Mouse (Mus musculus): ENCODE data around the gene Zfp592. TPM values are rescaled to one million over a fixed set of nuclear protein-coding genes. Genes with fewer than 3 reads are reported as not detected.
A peak's percentile ranks its signal among the peaks of the same experiment; 100 is the strongest.

The Zfp592 gene
- total RNA-seq, 1 experiment, result 8.2 TPM

- Histone ChIP-seq H3K4me1 (ENCODE audit: control insufficient read depth in 2 of 2, insufficient read depth in 2 of 2, low read length in 2 of 2, poor library complexity in 1 of 2) (no peaks in the 10 kb centered on the region), H3K9ac (ENCODE audit: insufficient read depth, low read depth, low read length, poor library complexity, severe bottlenecking) (no peak overlapping the region), H3K4me3 (ENCODE audit: insufficient read depth in 1 of 2, low read depth in 1 of 2, low read length in 2 of 2, poor library complexity in 1 of 2, severe bottlenecking in 1 of 2) (no peak overlapping the region), H3K9me3 (ENCODE audit: control insufficient read depth, insufficient read depth, low read depth, low read length) (no peaks in the 10 kb centered on the region), H3K27ac (ENCODE audit: insufficient read depth, low read depth, low read length, poor library complexity, severe bottlenecking) (no peak overlapping the region), H3K36me3 (ENCODE audit: control insufficient read depth, insufficient read depth, low read length, poor library complexity, severe bottlenecking) (no peaks in the 10 kb centered on the region)
- DNase-seq (ENCODE audit: low read depth, low spot score), result no peak
- TF ChIP-seq ZNF384 (IDR thresholded peaks at IDR 0.05; ENCODE audit: low read depth, low read length), result no peak
- TF ChIP-seq MAFK (IDR thresholded peaks at IDR 0.05; ENCODE audit: insufficient read depth, low read depth, low read length), result no peak
- TF ChIP-seq ZC3H11A (IDR thresholded peaks at IDR 0.05; ENCODE audit: borderline replicate concordance, low read depth, low read length), result no peak
- TF ChIP-seq CHD2 (IDR thresholded peaks at IDR 0.05; ENCODE audit: low read depth, low read length), result no peak
- no peak for TF ChIP-seq HCFC1 (IDR thresholded peaks at IDR 0.05; ENCODE audit: borderline replicate concordance, insufficient read depth, low read length)
- in situ Hi-C loops (cut with MboI; ENCODE audit: low sequenced_read_pairs in 2 of 2, unreplicated experiment in 2 of 2), result no loop called here
Measured at GRCm38 (mm10) chr7:80954251-80954650, 39.2 kb upstream of the Zfp592 start.

DNA sequence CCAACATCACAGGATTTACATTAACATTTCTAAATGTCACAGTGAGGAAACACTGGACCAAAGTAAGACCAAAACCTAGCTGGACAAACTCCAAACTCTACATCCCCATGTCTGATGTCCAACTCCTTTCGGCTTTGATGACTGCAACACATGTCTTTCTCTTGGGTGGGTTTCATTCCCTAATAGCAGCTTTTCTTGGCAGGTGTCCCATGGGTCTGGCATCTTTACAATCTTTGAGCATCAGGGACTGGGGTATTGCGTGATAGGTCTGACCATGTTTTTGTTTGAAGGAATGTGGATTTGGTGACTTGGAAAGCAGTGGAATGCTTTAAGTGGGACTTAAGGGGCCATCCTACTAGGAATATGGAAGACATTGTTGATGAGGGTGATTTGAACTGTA is 36.6 kb upstream of the Zfp592 start:
- TF ChIP-seq MAFK (IDR thresholded peaks at IDR 0.05; ENCODE audit: insufficient read depth, low read depth, low read length) (no peak), ZC3H11A (IDR thresholded peaks at IDR 0.05; ENCODE audit: borderline replicate concordance, low read depth, low read length) (no peak), CHD2 (IDR thresholded peaks at IDR 0.05; ENCODE audit: low read depth, low read length) (no peak), ZNF384 (IDR thresholded peaks at IDR 0.05; ENCODE audit: low read depth, low read length) (no peak), HCFC1 (IDR thresholded peaks at IDR 0.05; ENCODE audit: borderline replicate concordance, insufficient read depth, low read length) (no peak)
- H3K36me3 ChIP-seq (ENCODE audit: control insufficient read depth, insufficient read depth, low read length, poor library complexity, severe bottlenecking), result no peaks in the 10 kb centered on the region
- H3K9ac ChIP-seq (ENCODE audit: insufficient read depth, low read depth, low read length, poor library complexity, severe bottlenecking), result no peak overlapping the region
- no peak overlapping the region for H3K27ac ChIP-seq (ENCODE audit: insufficient read depth, low read depth, low read length, poor library complexity, severe bottlenecking)
- no peak overlapping the region for H3K4me3 ChIP-seq (ENCODE audit: insufficient read depth in 1 of 2, low read depth in 1 of 2, low read length in 2 of 2, poor library complexity in 1 of 2, severe bottlenecking in 1 of 2)
- in situ Hi-C loops (cut with MboI; ENCODE audit: low sequenced_read_pairs in 2 of 2, unreplicated experiment in 2 of 2), result no loop called here
- no peaks in the 10 kb centered on the region for H3K9me3 ChIP-seq (ENCODE audit: control insufficient read depth, insufficient read depth, low read depth, low read length)
- H3K4me1 ChIP-seq (ENCODE audit: control insufficient read depth in 2 of 2, insufficient read depth in 2 of 2, low read length in 2 of 2, poor library complexity in 1 of 2), result no peaks in the 10 kb centered on the region
- no peak for DNase-seq (ENCODE audit: low read depth, low spot score)

GRCm38 (mm10) chr7:80959003-80959402 is 34.5 kb upstream of the Zfp592 start:
- DNase-seq (ENCODE audit: low read depth, low spot score), result no peak
- Histone ChIP-seq H3K27ac (ENCODE audit: insufficient read depth, low read depth, low read length, poor library complexity, severe bottlenecking) (no peak overlapping the region), H3K4me3 (ENCODE audit: insufficient read depth in 1 of 2, low read depth in 1 of 2, low read length in 2 of 2, poor library complexity in 1 of 2, severe bottlenecking in 1 of 2) (no peak overlapping the region), H3K36me3 (ENCODE audit: control insufficient read depth, insufficient read depth, low read length, poor library complexity, severe bottlenecking) (no peaks in the 10 kb centered on the region), H3K9ac (ENCODE audit: insufficient read depth, low read depth, low read length, poor library complexity, severe bottlenecking) (no peak overlapping the region), H3K9me3 (ENCODE audit: control insufficient read depth, insufficient read depth, low read depth, low read length) (no peaks in the 10 kb centered on the region), H3K4me1 (ENCODE audit: control insufficient read depth in 2 of 2, insufficient read depth in 2 of 2, low read length in 2 of 2, poor library complexity in 1 of 2) (peaks cover 3 to 12% of the 10 kb centered on the region in 2 experiments; a peak in 3 of 4 replicates)
- TF ChIP-seq ZC3H11A (IDR thresholded peaks at IDR 0.05; ENCODE audit: borderline replicate concordance, low read depth, low read length), result no peak
- no peak for TF ChIP-seq MAFK (IDR thresholded peaks at IDR 0.05; ENCODE audit: insufficient read depth, low read depth, low read length)
- no peak for TF ChIP-seq CHD2 (IDR thresholded peaks at IDR 0.05; ENCODE audit: low read depth, low read length)
- no peak for TF ChIP-seq HCFC1 (IDR thresholded peaks at IDR 0.05; ENCODE audit: borderline replicate concordance, insufficient read depth, low read length)
- TF ChIP-seq ZNF384 (IDR thresholded peaks at IDR 0.05; ENCODE audit: low read depth, low read length), result no peak
- in situ Hi-C loops (cut with MboI; ENCODE audit: low sequenced_read_pairs in 2 of 2, unreplicated experiment in 2 of 2), result no loop called here

GRCm38 (mm10) chr7:80962799-80963198 is 30.7 kb upstream of the Zfp592 start:
- no peak for TF ChIP-seq MAFK (IDR thresholded peaks at IDR 0.05; ENCODE audit: insufficient read depth, low read depth, low read length)
- no peak for TF ChIP-seq CHD2 (IDR thresholded peaks at IDR 0.05; ENCODE audit: low read depth, low read length)
- no peak for TF ChIP-seq ZC3H11A (IDR thresholded peaks at IDR 0.05; ENCODE audit: borderline replicate concordance, low read depth, low read length)
- TF ChIP-seq HCFC1 (IDR thresholded peaks at IDR 0.05; ENCODE audit: borderline replicate concordance, insufficient read depth, low read length), result no peak
- no peak for TF ChIP-seq ZNF384 (IDR thresholded peaks at IDR 0.05; ENCODE audit: low read depth, low read length)
- no peaks in the 10 kb centered on the region for H3K36me3 ChIP-seq (ENCODE audit: control insufficient read depth, insufficient read depth, low read length, poor library complexity, severe bottlenecking)
- in situ Hi-C loops (cut with MboI; ENCODE audit: low sequenced_read_pairs in 2 of 2, unreplicated experiment in 2 of 2), result no loop called here

DNA sequence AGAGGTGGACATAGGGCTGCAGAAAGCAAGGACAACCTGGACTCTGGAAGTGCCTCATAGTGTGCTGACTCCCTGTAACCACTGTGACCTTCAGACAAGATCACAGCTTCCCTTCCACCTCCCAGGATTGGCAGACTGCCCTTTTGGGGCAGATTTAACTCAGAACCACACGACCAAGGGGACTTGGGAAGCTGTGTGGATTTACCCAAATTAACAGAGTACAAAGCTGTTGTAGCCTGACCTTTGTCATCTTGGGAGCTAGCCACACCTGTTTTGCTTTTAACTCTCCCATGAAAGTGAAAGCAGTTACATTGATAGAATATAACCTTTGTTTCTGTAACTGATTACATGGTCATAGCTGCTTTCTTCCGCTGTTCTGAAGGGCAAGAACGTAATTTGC is 22.6 kb upstream of the Zfp592 start:
- no peak overlapping the region for H3K9ac ChIP-seq (ENCODE audit: insufficient read depth, low read depth, low read length, poor library complexity, severe bottlenecking)
- TF ChIP-seq ZC3H11A (IDR thresholded peaks at IDR 0.05; ENCODE audit: borderline replicate concordance, low read depth, low read length) (no peak), ZNF384 (IDR thresholded peaks at IDR 0.05; ENCODE audit: low read depth, low read length) (no peak), HCFC1 (IDR thresholded peaks at IDR 0.05; ENCODE audit: borderline replicate concordance, insufficient read depth, low read length) (no peak), MAFK (IDR thresholded peaks at IDR 0.05; ENCODE audit: insufficient read depth, low read depth, low read length) (no peak), CHD2 (IDR thresholded peaks at IDR 0.05; ENCODE audit: low read depth, low read length) (no peak)
- H3K4me1 ChIP-seq (ENCODE audit: control insufficient read depth in 2 of 2, insufficient read depth in 2 of 2, low read length in 2 of 2, poor library complexity in 1 of 2), result no peaks in the 10 kb centered on the region
- H3K36me3 ChIP-seq (ENCODE audit: control insufficient read depth, insufficient read depth, low read length, poor library complexity, severe bottlenecking), result no peaks in the 10 kb centered on the region
- H3K9me3 ChIP-seq (ENCODE audit: control insufficient read depth, insufficient read depth, low read depth, low read length), result no peaks in the 10 kb centered on the region
- H3K27ac ChIP-seq (ENCODE audit: insufficient read depth, low read depth, low read length, poor library complexity, severe bottlenecking), result no peak overlapping the region
- in situ Hi-C loops (cut with MboI; ENCODE audit: low sequenced_read_pairs in 2 of 2, unreplicated experiment in 2 of 2), result no loop called here
- DNase-seq (ENCODE audit: low read depth, low spot score), result no peak
- H3K4me3 ChIP-seq (ENCODE audit: insufficient read depth in 1 of 2, low read depth in 1 of 2, low read length in 2 of 2, poor library complexity in 1 of 2, severe bottlenecking in 1 of 2), result no peak overlapping the region

More at GRCm38 (mm10) chr7:80962799-80963198, 30.7 kb upstream of the Zfp592 start:
- H3K27ac ChIP-seq (ENCODE audit: insufficient read depth, low read depth, low read length, poor library complexity, severe bottlenecking), result no peak overlapping the region
- H3K9ac ChIP-seq (ENCODE audit: insufficient read depth, low read depth, low read length, poor library complexity, severe bottlenecking), result no peak overlapping the region
- H3K4me1 ChIP-seq (ENCODE audit: control insufficient read depth in 2 of 2, insufficient read depth in 2 of 2, low read length in 2 of 2, poor library complexity in 1 of 2), result peaks cover 3 to 12% of the 10 kb centered on the region in 2 experiments; a peak in 3 of 4 replicates
- no peaks in the 10 kb centered on the region for H3K9me3 ChIP-seq (ENCODE audit: control insufficient read depth, insufficient read depth, low read depth, low read length)
- H3K4me3 ChIP-seq (ENCODE audit: insufficient read depth in 1 of 2, low read depth in 1 of 2, low read length in 2 of 2, poor library complexity in 1 of 2, severe bottlenecking in 1 of 2), result peak overlapping the region in 1 of 2 experiments; percentile 13; a peak in 1 of 4 replicates
- DNase-seq (ENCODE audit: low read depth, low spot score), result no peak

Data from ES-E14 (cell line).